Mouse (Mus musculus): Measurements from ENCODE around the gene Atp5g3.
"Not testable (repeated sequence)": the region's sequence is repeated elsewhere in the genome, so short reads cannot be mapped to it uniquely, and the experiment has no call there.

Atp5g3 gene

GRCm38 (mm10) chr2:73896919-73897318 is 14.2 kb downstream of the Atp5g3 start:
- not testable (repeated sequence) for DNase-seq (ENCODE audit: low spot score)

DNA sequence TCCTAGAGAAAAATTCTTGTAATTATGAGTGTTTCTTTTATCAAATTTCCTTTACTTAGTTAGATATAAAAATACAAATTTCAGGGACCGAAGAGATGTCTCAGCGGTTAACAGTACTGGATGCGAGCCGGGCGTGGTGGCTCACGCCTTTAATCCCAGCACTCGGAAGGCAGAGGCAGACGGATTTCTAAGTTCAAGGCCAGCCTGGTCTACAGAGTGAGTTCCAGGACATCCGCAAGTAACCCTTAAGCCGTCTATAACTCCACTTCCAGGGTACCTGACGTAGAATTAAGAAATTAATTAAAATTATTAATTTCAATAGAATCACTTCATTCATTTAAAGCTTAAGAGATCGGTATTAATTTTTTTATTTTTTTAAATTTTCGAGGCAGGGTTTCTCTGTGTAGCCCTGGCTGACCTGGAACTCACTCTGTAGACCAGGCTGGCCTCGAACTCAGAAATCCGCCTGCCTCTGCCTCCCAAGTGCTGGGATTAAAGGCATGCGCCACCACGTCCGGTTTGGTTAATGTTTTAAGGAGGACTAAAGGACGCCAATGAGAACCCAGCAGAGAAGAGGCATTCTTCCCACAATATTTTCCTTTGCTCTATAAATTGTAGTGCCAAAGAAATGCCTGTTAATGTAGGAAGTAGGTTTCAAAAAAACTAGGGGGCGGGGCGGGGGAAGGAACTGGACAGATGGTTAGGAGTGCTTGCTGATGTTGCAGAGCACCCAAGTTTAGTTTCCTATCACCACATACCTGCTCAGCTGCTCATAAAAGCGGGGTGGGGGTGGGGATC is 17.5 kb downstream of the Atp5g3 start:
- no peak for DNase-seq (ENCODE audit: low spot score)

DNA sequence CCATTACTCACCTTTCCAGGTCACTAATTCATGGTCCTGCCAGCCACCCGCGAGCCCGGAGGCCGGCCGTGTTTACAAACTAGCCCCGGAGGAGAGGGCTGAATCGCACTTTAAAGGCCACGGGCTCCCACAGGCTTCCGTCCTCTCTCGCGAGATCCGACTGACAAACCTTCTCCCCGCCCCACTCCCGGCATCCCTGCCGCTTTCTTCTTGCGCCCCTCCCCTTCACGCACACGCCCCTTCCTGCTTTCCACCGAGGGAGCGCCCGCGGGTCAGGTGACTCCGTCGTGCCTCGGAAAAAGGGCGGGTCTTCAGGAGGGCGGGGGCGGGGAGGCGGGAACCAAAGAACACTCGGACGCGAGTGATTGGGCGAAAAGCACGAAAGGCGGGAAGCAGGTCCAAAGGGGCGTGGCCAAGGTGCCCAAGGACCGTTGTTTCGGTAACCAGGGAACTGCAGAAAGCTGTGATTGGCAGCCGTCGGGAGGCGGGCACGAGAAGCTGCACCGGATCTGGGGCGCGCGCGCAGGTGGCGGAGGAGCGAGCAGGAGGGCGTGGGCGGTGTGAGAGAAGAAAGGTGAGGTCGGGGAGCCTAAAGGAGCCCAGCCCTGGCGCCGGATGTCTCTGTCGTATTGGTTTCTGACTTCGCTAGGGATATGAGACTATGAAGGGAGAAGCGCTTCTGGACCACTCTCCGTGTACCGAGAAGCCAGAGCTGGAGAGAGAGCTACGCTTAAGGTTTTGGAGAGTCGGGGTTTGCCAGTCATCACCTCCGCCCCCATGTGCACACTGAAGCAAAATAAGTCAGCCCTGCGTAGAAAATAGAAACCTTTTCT is 18.4 kb downstream of the Atp5g3 start, which contains the start of gene Atf2:
Gene Atf2, minus strand, starts transcription at position 176 of the 833 bp plus-strand sequence.
- DNase-seq (ENCODE audit: low spot score) = peak; percentile 99

DNA sequence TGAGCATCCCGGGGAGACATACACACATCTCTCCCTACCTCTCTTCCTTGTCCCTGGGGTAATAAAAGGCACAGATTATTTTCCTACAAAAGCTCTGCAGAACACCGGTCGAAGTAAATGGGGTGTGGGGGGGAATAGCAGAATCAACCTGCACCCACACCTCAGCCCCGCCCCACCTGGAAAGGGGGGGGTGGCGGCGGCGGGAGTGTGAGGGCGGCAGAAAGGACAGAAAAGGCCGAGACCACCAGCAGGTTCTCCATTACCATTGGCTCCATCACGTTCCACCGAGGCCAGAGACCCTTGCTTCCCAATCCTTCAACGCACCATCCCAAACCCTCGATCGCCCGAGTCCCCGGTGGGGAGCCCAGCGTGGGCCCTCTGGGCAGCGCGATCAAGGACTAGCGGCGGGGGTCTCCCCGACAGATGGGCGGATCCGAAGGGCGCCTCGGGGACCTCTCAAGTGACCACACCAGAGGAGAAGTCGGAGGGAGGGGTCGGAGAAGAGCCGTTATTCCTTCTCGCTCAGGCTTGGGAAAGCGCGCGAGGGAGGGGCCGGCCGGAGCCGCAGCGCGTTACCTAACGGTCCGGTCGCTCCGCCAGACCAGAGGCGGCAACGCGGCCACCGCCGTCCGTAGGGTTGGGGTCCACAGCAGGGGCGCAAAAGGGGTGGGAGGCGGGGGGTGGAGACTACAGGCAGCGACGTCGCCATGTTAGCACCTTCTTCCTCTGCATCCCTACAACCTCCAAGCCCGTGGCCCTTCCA is 19.2 kb downstream of the Atp5g3 start:
- DNase-seq (ENCODE audit: low spot score) = peak; percentile 77

- DNase-seq (ENCODE audit: low spot score) = no peak
Measured at GRCm38 (mm10) chr2:73885997-73886396, 25.1 kb downstream of the Atp5g3 start.

- DNase-seq (ENCODE audit: low spot score) = no peak
Measured at GRCm38 (mm10) chr2:73877891-73878290, 33.2 kb downstream of the Atp5g3 start.

- peak; percentile 63 for DNase-seq (ENCODE audit: low spot score)
Measured at GRCm38 (mm10) chr2:73867764-73868487, 43.2 kb downstream of the Atp5g3 start.

- DNase-seq (ENCODE audit: low spot score) = no peak
Measured at GRCm38 (mm10) chr2:73860046-73860624, 51.0 kb downstream of the Atp5g3 start.
